Mouse (Mus musculus): ENCODE measurements around the gene Slc29a3.

GRCm38 (mm10) chr10:60760377-60760776 lies 7.8 kb upstream of the Slc29a3 start:
- TF ChIP-seq CTCF (IDR thresholded peaks at IDR 0.05; ENCODE audit: insufficient read depth, low read depth, low read length) (peak; percentile 84), POLR2A (IDR thresholded peaks at IDR 0.05; ENCODE audit: insufficient read depth, low read depth, low read length) (no peak)
